Mouse (Mus musculus) erythroblast, adult 5-6 weeks (primary cell): ENCODE results near the gene Fgfr2. TPM values are rescaled to one million over a fixed set of nuclear protein-coding genes. Genes with fewer than 3 reads are reported as not detected.

Source experiments
- ATAC-seq: replicated peaks from 2 replicates; pipeline ENCODE4 v1.8.0; 2016; ENCODE audit warnings: moderate number of reproducible peaks, mild to moderate bottlenecking, moderate TSS enrichment, inconsistent platforms; ENCODE audit not compliant: poor library complexity, low FRiP score, severe bottlenecking
- total RNA-seq, 2 experiments: library from RNA; stranded (forward) in 1 of 2; stranded (reverse) in 1 of 2; fragments of 150-400 nt in 1 of 2; fragments of 200-764, 138-1000 nt in 1 of 2; gene quantifications; 2 replicates each; pipeline versions ENCODE4 v1.2.3 to v1.2.4; 2015 to 2017; ENCODE audit warnings: low replicate concordance in 2 of 2

Fgfr2 gene
- total RNA-seq, 2 experiments from 2014 or later = 4.8 TPM; not detected in 1

DNA sequence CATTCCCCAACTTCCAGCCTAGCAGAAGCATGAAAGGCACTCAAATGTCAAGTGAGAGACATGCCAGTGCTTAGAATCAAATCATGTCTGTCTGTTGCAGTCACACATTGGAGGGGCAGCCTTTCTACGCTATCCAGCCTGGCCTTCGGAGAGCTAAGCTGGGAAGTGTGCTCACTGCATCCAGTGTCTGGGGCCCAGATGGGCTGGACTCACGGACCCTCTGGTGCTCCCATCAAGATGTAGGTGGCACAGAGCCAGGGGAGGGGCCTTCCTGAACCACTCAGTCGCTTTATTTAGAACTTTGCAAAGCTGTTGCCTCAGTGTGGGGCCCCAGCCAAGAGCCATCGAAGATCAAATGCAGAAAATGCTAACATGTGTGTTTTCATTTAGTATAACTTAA, 2135.0 kb downstream of the Fgfr2 start:
- ATAC-seq = no peak

DNA sequence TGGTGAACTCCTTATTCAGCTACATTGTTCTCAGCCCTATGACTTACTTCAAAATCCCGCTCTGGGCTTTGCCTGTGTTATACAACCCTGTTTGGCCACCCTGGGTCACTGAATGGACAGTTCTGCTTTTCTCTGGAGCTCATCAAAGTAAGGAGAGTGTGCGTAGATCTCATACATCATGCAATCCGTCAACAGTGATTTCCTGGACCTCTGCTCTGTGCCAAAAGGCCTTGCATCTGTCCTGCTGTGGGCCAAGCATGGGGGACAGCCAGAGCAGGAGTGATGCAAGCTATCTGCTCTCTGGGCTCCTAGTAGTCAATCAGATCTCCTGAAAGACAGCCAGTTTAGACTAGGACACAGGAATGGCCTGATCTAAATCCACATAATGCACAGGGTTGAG, 2137.4 kb downstream of the Fgfr2 start:
- no peak for ATAC-seq

DNA sequence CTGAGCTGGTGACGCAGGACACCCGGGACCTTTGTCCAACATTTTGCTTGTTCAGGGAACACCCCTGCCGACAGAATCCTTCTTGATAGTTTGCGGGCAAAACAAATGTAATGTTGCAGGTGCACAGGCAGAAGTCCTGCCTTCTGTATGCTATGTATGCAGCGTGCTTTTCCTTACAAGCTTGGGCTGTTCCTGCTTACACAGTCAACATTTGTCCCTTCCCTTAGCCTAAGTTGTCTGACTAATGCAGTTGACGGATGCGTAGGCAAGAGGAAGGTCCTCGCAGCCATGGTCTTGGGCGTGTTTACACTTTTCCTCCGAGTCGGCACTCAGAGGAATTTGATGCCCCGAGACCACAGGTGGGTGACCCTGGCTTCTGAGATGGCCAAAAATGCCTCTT, 2138.0 kb downstream of the Fgfr2 start:
- ATAC-seq = no peak

DNA sequence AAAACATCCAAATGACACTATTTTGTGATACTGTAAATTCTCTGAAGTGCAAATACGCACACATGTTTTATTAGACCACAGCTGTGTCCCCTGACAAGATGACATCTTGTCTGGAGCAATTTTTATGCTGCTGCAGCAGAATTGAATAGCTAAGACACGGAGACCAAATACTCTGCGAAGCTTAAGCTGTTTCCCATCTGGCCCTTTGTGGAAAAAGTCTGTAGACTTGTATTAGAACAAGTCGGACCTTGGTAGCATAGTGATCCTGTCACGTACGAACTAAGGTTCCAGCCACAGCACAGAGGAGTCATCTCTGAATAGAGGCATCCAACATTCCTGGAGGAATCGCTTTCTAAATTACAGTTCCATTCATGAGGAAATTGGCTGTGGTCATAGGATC, 2138.9 kb downstream of the Fgfr2 start:
- no peak for ATAC-seq

DNA sequence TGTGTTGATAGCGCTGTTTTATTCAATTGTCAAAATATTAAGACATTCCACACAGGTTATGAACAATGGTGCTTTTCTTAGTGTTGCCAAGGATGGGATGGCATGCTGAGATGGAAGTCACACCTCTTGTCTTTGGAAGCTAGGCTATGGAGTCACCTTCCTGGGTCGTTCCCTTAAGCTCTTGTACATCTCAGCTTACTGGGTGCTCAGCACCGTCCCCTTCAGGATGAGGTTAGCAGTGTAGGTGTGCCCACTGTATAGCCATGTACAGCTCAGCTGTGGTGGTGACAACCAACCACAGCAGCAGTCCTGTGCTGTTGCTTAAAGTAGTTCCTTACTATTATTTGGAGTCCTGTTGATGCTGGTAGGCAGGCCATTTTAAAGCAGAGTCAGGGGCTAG, 2140.3 kb downstream of the Fgfr2 start:
- ATAC-seq = no peak

DNA sequence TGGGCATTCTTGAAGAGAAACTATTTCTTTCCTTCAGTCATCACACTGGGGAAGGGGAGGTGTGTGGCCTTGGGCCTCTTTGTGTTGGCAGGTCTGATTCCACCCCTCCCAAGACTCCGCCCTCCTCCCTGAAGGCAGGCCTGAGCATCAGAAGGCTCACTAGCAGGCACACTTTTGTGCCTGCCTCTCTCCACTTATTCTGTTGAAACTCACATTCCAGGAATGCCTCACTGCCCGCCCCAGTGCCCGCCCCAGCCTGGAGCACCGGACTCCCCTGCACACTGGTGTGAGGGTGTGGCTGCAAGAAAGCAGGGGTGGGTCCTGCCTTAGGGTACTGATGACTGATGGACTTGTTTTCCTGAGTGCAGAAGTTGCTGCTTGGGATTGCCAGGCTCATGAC, 2140.8 kb downstream of the Fgfr2 start:
- no peak for ATAC-seq

DNA sequence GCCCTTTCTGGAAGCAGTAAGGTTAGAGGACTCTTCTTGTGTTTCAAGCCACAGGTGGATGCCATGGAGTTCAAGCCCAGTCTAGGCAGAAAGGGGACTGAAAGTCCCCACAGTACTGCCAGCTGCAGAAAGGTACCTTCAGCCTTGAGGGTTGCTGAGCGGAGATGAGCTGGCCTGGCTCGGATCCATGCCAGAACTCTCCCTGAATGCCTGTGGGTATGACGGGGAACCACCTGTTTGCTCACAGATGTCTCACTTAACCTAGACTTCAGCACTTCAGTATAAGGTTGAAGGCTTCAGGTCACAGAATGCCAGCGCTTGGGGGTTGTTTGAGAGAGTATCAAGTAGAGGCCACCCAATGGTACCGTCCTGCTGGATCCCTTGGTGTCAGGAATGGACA, 2143.0 kb downstream of the Fgfr2 start:
- no peak for ATAC-seq

DNA sequence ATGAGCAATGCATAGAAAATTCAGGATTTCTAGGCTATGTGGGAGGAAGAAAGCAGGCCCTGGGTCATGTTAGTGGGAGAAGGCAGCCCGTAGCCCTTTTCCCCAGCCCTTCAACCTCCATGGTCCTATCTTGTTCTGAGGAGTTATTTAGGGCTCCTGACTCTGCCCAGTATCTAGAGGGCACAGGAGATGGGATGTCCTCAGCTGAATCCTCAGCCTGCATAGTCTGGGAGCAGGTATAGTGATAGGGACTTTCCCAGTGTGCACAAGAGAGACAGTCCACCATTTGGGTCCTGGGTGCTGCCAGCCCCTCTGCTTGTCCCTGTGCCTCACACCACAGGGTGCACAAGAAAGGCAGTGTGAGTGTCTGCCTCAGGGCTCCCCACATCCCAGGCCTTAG, 2144.6 kb downstream of the Fgfr2 start:
- no peak for ATAC-seq

DNA sequence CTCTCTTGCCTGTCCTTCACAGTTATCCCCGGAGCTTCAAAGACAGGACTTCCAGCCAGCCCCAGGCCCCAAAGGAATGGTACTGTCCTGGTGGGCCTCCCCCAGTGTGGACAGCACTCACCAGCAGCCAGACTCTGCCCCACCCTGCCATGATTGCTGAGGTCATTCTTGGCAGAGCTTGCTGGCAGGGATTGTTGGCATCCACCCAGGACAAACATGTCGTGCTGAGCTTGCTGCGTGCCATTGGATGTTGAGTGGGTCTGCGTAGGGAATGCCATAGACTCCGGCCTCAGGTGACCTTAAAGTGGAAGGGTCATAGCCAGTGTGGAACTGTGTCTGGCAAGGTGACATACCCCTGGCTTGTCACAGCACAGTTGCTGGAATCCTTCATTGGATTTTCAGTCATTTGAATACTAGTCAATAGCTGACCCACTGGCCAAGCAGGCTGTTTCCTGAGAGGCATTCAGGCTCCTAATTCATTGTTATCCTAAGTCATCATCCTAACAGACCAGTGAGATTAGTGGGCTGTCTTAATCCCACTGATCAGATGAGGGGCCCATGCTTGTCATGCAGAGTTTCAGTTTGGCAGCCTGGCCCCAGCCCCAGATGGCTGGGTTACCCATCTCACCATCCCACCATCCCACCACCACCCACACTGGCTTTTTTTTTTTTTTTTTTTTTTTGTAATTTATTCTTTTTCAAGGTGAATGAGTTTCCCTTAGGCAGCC, 2145.2 kb downstream of the Fgfr2 start:
- no peak for ATAC-seq

DNA sequence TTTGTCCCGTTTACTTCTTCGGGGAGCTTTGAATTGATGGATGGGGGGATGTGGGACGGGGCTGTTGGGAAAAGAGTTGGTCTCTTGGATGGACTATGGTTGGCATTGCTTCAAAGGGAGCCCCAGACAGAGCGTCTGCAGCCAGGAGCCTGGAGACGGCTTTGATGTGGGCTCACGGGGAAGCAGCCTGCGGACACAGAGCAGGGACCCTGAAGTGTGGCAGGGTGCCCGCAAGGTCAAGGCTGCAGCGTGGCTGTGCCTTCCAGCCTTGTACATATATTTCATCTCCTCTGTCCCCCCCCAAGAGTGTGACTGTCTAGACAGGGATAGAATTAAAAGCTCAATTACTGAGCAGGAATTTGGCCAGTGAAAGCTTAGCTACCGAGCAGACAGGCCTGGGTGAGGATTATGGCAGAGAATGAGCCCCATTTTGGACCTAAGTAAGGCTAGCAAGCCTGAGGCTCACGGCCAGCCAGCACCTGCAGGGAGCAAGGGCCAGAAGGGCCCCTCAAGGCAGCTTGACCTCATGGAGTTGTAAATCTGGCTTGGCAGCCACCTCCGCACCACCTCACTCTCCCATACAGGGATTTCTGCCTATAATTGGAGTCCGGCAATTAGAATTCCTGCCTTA, 2146.7 kb downstream of the Fgfr2 start:
- no peak for ATAC-seq

DNA sequence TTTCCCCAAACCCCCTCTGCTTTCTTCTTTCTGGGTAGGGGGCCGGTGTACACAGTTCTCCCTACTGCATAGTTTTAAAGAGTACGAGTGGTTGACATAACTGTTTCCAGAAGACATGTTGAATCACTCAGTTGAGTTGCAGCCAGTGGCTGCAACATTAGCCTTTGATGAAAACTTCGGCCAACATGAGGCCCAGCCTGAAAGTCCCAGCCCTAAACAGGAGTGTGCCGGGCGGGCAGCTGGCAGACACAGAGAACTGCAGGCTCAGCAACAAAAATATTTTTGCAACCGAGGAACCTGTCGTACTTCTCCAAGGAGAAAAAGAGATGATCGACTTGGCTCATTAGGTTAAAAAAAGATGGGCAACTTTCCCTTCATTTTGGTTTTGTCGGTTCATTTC, 2150.4 kb downstream of the Fgfr2 start:
- ATAC-seq = no peak

DNA sequence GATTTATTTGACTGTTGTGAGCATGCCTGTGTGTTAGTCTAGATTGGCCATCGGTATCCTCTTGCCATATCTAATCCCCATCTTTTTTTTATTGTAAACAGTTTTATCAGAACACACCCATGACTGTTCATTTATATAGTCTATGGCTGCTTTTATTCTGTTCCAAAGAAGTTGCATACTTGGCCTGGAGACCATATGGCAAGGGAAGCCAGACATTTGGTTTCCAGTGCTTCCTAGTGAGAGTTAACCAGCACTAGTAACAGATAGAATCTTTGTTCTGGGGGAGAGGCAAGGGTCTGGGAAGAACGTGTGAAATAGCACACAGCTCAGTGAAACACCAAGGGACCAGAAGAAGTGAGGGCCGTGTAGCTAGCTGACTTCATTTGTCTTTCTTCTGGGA, 2153.6 kb downstream of the Fgfr2 start:
- no peak for ATAC-seq

DNA sequence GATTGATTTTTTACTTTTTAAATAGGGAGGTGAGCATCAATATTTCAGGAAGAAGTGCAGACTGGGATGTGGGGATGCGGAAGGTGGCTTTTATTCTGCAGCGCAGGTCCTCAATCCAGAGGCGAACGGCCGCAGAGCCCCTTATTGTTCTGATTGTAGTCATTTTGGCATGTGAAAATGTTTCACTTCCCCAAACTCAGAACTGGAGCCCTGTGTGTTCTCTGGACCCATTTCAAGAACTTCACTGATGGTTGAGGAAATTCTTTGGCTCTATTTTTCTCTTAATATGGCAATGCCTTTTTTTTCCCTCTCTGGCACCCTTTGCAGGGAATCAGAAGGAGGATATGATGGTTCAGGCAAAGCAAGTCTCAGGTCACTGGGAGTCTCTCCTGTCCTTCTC, 2154.1 kb downstream of the Fgfr2 start:
- ATAC-seq = no peak

DNA sequence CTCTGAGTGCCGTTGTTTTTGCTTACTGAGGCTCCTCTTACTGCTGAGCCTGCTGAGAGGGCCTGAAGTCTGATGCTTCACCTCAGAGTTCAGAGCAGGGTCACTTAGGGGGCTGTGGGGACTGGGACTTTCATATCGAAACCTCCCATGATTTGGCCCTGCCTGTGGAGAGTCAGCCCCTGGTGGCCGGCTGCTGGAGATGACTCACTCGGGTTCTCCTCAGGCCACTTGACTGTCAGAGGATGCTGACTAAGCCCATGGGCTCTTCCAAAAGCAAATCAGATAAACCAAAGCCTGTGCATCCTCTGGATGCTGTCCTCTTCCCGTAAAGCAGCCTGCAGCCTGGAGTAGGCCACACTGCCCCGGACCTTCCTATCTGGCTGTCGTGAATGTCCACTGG, 2154.6 kb downstream of the Fgfr2 start:
- ATAC-seq = no peak

DNA sequence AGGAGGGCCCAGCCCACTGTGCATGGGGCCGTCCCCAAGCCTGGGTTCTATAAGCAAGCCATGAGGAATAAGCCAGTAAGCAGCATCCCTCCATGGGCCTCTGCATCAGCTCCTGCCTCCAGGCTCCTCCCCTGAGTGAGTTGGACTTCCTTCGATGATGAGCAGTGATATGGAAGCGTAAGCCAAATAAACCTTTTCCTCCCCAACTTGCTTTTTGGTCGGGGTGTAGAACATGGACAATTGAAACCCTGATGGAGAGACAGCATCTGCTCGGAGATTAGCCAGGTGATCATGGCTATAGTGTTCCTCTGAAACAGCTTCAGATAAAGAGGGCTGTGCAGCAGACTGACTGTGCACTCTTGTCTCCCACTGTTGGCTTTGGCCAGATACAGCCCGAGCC, 2155.2 kb downstream of the Fgfr2 start:
- ATAC-seq = no peak

DNA sequence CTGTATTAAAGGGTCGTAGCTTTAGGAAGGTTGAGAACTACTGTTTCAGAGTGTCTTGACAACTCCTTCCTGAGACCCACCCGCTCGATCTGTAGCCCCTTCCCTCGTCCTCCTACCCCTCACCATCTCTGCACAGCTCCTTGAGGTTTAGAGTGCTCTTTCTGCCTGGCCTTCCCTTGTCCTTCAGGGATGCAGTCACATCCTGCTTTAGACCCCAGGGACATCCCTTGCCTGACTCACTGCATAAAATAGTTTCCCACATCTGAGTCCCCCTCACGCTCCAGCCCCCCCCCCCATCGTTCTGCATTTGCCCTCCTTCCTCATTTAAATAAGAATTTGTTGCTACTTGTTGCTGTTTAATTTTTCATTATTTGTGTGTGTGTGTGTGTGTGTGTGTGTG, 2156.3 kb downstream of the Fgfr2 start:
- ATAC-seq = no peak

DNA sequence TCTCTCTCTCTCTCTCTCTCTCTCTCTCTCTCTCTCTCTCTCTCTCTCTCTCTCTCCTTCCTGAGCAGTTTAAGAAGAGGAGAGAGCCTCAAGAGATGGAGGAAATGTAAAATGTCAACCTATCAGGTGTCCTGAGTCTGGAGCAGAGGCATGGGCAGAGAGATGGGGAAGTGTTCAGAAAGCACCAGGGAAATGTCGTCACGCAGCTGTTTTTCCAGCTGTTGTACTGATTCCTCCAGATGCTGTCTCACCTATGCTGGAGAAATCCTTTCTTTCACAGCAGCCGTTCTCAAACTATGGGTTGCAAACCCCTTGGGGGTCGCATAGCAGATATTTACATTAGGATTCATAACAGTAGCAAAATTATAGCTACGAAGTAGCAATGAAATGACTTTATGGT, 2156.7 kb downstream of the Fgfr2 start:
- no peak for ATAC-seq

DNA sequence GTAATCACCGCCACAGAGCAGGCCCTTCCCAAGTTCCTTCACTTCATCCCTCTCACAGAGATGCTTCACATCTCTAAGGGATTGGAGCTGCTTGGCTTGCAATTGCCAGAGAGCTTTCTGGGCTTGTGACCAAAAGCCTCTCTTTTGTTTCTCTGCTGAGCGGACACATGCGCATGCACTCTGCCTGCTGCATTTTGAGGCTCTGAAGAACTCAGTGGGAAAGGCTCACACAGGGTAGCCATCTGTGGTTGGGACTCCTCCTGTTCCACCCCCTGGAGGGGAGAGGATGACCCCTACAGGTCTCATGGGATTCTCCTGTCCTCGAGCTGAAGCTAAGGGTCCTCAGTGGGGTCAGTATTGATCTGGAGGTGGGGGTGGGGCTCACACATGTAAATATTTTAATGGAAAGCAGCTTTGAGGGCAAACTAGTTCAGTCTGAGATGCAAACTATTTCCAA, 2157.2 kb downstream of the Fgfr2 start:
- no peak for ATAC-seq

DNA sequence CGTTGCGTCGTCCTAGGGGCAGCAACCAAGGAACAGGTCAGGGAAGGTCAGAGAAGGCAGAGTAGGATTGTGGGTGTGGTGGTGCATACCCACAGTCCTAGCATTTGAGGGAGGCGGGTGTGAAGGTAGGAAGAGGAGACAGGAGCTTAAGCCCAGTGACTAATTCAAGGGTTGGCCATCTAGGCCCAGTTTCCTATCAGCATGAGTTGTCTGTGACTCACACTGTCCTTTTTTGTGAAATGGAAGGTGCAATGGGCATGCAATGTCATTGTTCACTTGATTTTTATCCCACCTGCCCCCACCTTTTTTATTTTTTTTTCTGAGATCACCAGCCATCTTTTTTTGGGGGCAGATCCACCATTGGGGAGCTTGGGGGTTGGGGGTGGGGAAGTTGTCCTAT, 2157.8 kb downstream of the Fgfr2 start:
- ATAC-seq = no peak

DNA sequence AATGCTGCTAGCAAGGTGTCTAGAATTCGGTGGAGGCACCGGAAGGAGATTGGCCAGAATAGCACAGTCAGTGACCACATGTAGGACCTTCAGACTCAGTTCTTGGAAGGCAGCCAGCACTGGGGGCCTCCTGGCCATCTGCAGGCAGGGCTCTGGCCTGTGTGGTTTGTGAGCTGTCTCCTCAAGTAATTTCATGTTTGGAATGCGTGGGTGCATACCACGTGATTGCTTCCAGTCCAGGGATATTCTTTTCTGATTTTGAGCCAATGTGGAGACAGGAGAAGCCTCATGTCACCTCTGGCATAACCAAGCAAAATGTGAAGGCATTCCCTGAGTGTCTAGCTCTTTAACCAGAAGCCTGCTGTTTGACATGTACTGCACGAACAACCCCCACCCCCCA, 2158.5 kb downstream of the Fgfr2 start:
- ATAC-seq = no peak

DNA sequence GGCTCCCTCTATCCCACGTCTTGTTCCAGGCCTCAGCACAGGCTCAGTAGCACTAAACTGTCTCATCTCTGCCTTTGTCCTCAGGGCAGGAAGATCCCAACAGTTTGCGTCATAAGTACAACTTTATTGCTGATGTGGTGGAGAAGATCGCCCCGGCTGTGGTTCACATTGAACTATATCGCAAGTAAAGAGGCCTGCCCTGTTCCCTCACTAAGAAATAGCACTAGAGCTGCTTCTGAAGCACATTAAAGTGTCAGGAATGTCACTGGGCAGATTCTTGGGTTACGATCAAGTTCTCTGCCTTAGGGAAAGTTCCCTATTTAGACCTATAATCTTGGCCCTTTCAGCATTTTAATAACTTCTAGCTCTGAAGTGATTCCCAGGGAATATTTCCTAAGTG, 2161.7 kb downstream of the Fgfr2 start:
- no peak for ATAC-seq

DNA sequence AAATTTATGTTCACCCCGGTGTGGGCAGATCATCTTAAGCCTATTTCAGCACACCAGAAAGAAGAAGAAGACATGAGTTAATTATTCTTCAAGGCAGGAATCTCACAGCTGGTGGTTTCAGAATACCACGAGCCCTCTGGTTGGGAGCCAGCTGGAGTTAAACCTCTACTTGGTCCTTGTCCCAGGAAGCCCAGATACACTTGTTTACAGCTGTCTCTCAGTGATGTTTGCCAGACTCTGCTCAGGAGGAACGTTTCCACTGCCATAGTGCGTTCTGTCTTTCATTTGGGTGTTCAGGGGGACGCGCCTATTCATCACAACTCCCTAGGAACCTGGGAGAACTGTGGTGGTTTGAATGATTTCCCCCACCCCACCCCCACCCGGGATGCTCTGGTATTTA, 2163.3 kb downstream of the Fgfr2 start:
- no peak for ATAC-seq
